Comparison of ENCODE assay signal across 37 mouse cellular contexts in the genomic region with DNA sequence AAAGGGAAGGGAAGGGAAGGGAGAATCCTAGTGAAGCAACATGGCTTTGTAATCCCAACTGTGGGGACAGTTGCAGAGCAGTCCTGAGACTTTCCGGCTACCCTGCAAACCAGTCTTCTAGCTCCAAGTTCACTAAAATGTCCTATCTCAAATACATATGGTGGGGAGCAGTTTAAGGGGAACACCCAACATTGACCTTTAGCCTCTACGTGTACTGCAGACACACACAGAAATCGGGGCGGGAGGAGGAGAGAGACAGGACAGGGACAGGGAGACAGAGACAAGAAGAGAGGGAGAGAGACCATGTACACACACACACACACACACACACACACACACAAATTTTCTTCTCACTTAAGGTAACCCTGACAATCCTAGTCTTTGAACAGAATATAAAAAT. TPM values are rescaled to one million over a fixed set of nuclear protein-coding genes. Genes with fewer than 3 reads are reported as not detected.
A peak's percentile ranks its signal among the peaks of the same experiment; 100 is the strongest.
DNase-seq lines count a peak whose midpoint lies in the region; ATAC-seq and TF ChIP-seq lines count a peak whose summit lies in the region.
"Had no signal": no experiment of that assay in that cellular context is flagged by ENCODE, and none has a peak within 500 bp of the region (broad histone marks: within the 10 kb centered on the region; RNA-seq: fewer than 3 reads in every experiment).

No protein-coding gene starts in this region.

- peak overlapping the region; percentile 83 for H3K27ac ChIP-seq in liver, adult 2 months (replicated peaks; ENCODE audit: insufficient read depth, low read depth, low read length)
- H3K27ac ChIP-seq in intestine, embryonic 15.5 days: no peak overlapping the region
- peak overlapping the region; percentile 6; the same call in 1 of the 2 replicates for H3K27ac ChIP-seq in intestine, embryonic 16.5 days (ENCODE audit: low read length)
- peak overlapping the region; percentile 9; the same call in 1 of the 2 replicates for H3K27ac ChIP-seq in liver, embryonic 16.5 days (ENCODE audit: low read length)
- H3K27ac ChIP-seq: embryonic facial prominence, embryonic 10.5 days; embryonic facial prominence, embryonic 13.5 days; forebrain, embryonic 12.5 days; forebrain, embryonic 15.5 days; gastrocnemius, adult 2 months; heart, adult 2 months; hindbrain, embryonic 12.5 days; hindbrain, embryonic 15.5 days had no signal

- no peaks in the 10 kb centered on the region for H3K9me3 ChIP-seq in intestine, embryonic 15.5 days
- H3K9me3 ChIP-seq in intestine, embryonic 16.5 days (ENCODE audit: control insufficient read depth, low read length): no peaks in the 10 kb centered on the region
- H3K9me3 ChIP-seq in liver, embryonic 16.5 days (replicated peaks; ENCODE audit: control insufficient read depth, low read length): no peaks in the 10 kb centered on the region
- H3K9me3 ChIP-seq: embryonic facial prominence, embryonic 10.5 days; embryonic facial prominence, embryonic 13.5 days; forebrain, embryonic 12.5 days; forebrain, embryonic 15.5 days; hindbrain, embryonic 12.5 days; hindbrain, embryonic 15.5 days had no signal

- no peak for TF ChIP-seq POLR2A in liver, adult 2 months (IDR thresholded peaks at IDR 0.05; ENCODE audit: extremely low read depth, insufficient read depth, low read length)

- H3K27me3 ChIP-seq in liver, adult 2 months (ENCODE audit: control insufficient read depth, insufficient read depth, low read length): no peaks in the 10 kb centered on the region
- no peaks in the 10 kb centered on the region for H3K27me3 ChIP-seq in intestine, embryonic 15.5 days (replicated peaks)
- no peaks in the 10 kb centered on the region for H3K27me3 ChIP-seq in intestine, embryonic 16.5 days (replicated peaks; ENCODE audit: control insufficient read depth, insufficient read depth, low read length)
- no peaks in the 10 kb centered on the region for H3K27me3 ChIP-seq in liver, embryonic 16.5 days (ENCODE audit: control insufficient read depth, insufficient read depth, low read depth, low read length)
- H3K27me3 ChIP-seq: embryonic facial prominence, embryonic 13.5 days; forebrain, embryonic 15.5 days; hindbrain, embryonic 12.5 days; hindbrain, embryonic 15.5 days had no signal

- no peak for TF ChIP-seq CTCF in liver, adult 2 months (IDR thresholded peaks at IDR 0.05; ENCODE audit: low read depth, low read length)

- peaks cover 15% of the 10 kb centered on the region for H3K4me1 ChIP-seq in liver, adult 2 months (ENCODE audit: control insufficient read depth, insufficient read depth, low read length)
- peaks cover 8% of the 10 kb centered on the region for H3K4me1 ChIP-seq in intestine, embryonic 15.5 days (replicated peaks)
- peaks cover 16% of the 10 kb centered on the region for H3K4me1 ChIP-seq in intestine, embryonic 16.5 days (ENCODE audit: control insufficient read depth, insufficient read depth, low read length)
- H3K4me1 ChIP-seq in liver, embryonic 16.5 days (ENCODE audit: control insufficient read depth, low read depth, low read length): peaks cover 11% of the 10 kb centered on the region
- H3K4me1 ChIP-seq: hindbrain, embryonic 12.5 days; hindbrain, embryonic 15.5 days had no signal

- H3K4me3 ChIP-seq in liver, adult 2 months (ENCODE audit: insufficient read depth, low read depth, low read length): peak overlapping the region; percentile 67
- no peak overlapping the region for H3K4me3 ChIP-seq in intestine, embryonic 15.5 days (replicated peaks)
- H3K4me3 ChIP-seq in intestine, embryonic 16.5 days (ENCODE audit: low read length): no peak overlapping the region
- 0 out of 2 replicates have a peak overlapping the region, but pooled peaks have one; percentile 17 for H3K4me3 ChIP-seq in liver, embryonic 16.5 days (ENCODE audit: low read depth, low read length)
- H3K4me3 ChIP-seq: embryonic facial prominence, embryonic 10.5 days; embryonic facial prominence, embryonic 13.5 days; erythroblast, embryonic 14.5 days; forebrain, embryonic 12.5 days; forebrain, embryonic 15.5 days; gastrocnemius, adult 2 months; heart, adult 2 months; hindbrain, embryonic 12.5 days; hindbrain, embryonic 15.5 days had no signal

- H3K36me3 ChIP-seq in liver, adult 2 months (ENCODE audit: control insufficient read depth, insufficient read depth, low read length): peaks cover 21% of the 10 kb centered on the region
- H3K36me3 ChIP-seq in intestine, embryonic 15.5 days: no peaks in the 10 kb centered on the region
- H3K36me3 ChIP-seq in intestine, embryonic 16.5 days (ENCODE audit: control insufficient read depth, insufficient read depth, low read length): no peaks in the 10 kb centered on the region
- H3K36me3 ChIP-seq in liver, embryonic 16.5 days (ENCODE audit: control insufficient read depth, insufficient read depth): no peaks in the 10 kb centered on the region
- H3K36me3 ChIP-seq: embryonic facial prominence, embryonic 10.5 days; embryonic facial prominence, embryonic 13.5 days; forebrain, embryonic 12.5 days; forebrain, embryonic 15.5 days; hindbrain, embryonic 12.5 days; hindbrain, embryonic 15.5 days had no signal

- peak; percentile 84 for DNase-seq in liver, adult 2 months (ENCODE audit: extremely low read depth, low read depth, low spot score)
- DNase-seq in liver: no peak
- no peak for DNase-seq in lung, postnatal 36 days
- no peak for DNase-seq in spleen, postnatal 4 days (ENCODE audit: low spot score in 2 of 2)
- DNase-seq: adrenal gland, adult 2 months; adrenal gland, postnatal 14 days; cerebellum, adult 11 months; cerebellum, adult 2 months; cerebellum, adult 9-11 months; cerebellum, postnatal 25 days; embryo, embryonic 11 days; gastrocnemius, adult 2 months; gastrocnemius, postnatal 14 days; heart, adult 2 months had no signal

- H3K4me2 ChIP-seq in intestine, embryonic 15.5 days (replicated peaks): peak overlapping the region; percentile 61; the same call in 1 of the 2 replicates
- H3K4me2 ChIP-seq in intestine, embryonic 16.5 days (ENCODE audit: low read depth, low read length): peak overlapping the region; percentile 6; the same call in 1 of the 2 replicates
- H3K4me2 ChIP-seq in liver, embryonic 16.5 days (ENCODE audit: low read depth, low read length): peak overlapping the region; percentile 71; the same call in 1 of the 2 replicates
- H3K4me2 ChIP-seq: embryonic facial prominence, embryonic 13.5 days; forebrain, embryonic 12.5 days; forebrain, embryonic 15.5 days; heart, embryonic 11.5 days; hindbrain, embryonic 12.5 days; hindbrain, embryonic 15.5 days had no signal

- 33% methylated on average over 4 of the region's 4 CpGs for WGBS in liver, adult 2 months
- 68% methylated on average over 4 of the region's 4 CpGs for WGBS in intestine, embryonic 15.5 days
- 56% methylated on average over 4 of the region's 4 CpGs for WGBS in intestine, embryonic 16.5 days
- 56% methylated on average over 4 of the region's 4 CpGs for WGBS in liver, embryonic 16.5 days (ENCODE audit: insufficient replicate concordance)

- peaks cover 4% of the 10 kb centered on the region; the same call in 1 of the 2 replicates for H3K79me2 ChIP-seq in liver, adult 2 months (ENCODE audit: control insufficient read depth, insufficient read depth, low read length)

- peak overlapping the region; percentile 79 for H3K9ac ChIP-seq in liver, adult 2 months (ENCODE audit: low read depth, low read length)
- no peak overlapping the region for H3K9ac ChIP-seq in intestine, embryonic 15.5 days
- no peak overlapping the region for H3K9ac ChIP-seq in intestine, embryonic 16.5 days (ENCODE audit: low read depth, low read length)
- no peak overlapping the region for H3K9ac ChIP-seq in liver, embryonic 16.5 days (ENCODE audit: low read depth, low read length)
- H3K9ac ChIP-seq: embryonic facial prominence, embryonic 13.5 days; forebrain, embryonic 12.5 days; forebrain, embryonic 15.5 days; hindbrain, embryonic 12.5 days; hindbrain, embryonic 15.5 days had no signal

- no peak for ATAC-seq in intestine, embryonic 15.5 days
- ATAC-seq in intestine, embryonic 16.5 days: 0 out of 2 replicates have a peak, but pooled peaks have one; percentile 9
- no peak for ATAC-seq in liver, embryonic 16.5 days (ENCODE audit: low read depth)
- ATAC-seq in frontal cortex, adult (ENCODE audit: low TSS enrichment): no peak
- ATAC-seq: CD4-positive, CD25-positive, alpha-beta regulatory T cell, adult 4 months; forebrain, embryonic 15.5 days had no signal

RNA-seq across cellular contexts. Expression of a gene that starts 1.3 kb away (rescaled TPM):
- total RNA-seq in liver, adult 2 months (2014; rRNA removed): 352 and 363 TPM in 2 replicates
- polyA plus RNA-seq in liver, adult 2 months (2012; rRNA removed): 145 and 230 TPM in 2 replicates
- polyA plus RNA-seq in intestine, embryonic 15.5 days (2015; fragmentation: Nextera tagmentation; extraction: Ambion mirVana): 30.8 and 33.0 TPM in 2 replicates
- 50.4 and 57.8 TPM in 2 replicates for polyA plus RNA-seq in intestine, embryonic 16.5 days (2015; fragmentation: Nextera tagmentation; extraction: Ambion mirVana)
- polyA plus RNA-seq in liver, embryonic 16.5 days (2015; fragmentation: Nextera tagmentation; extraction: Ambion mirVana): 22.2 and 24.9 TPM in 2 replicates

RNA-seq across cellular contexts. Expression of a gene that starts 19.9 kb away (rescaled TPM):
- total RNA-seq in liver, adult 2 months (2014; rRNA removed): 7.3 and 7.7 TPM in 2 replicates
- polyA plus RNA-seq in liver, adult 2 months (2012; rRNA removed): 2.3 and 2.4 TPM in 2 replicates
- 19.6 and 20.5 TPM in 2 replicates for polyA plus RNA-seq in intestine, embryonic 15.5 days (2015; fragmentation: Nextera tagmentation; extraction: Ambion mirVana)
- 17.1 and 17.3 TPM in 2 replicates for polyA plus RNA-seq in intestine, embryonic 16.5 days (2015; fragmentation: Nextera tagmentation; extraction: Ambion mirVana)
- 7.8 and 8.4 TPM in 2 replicates for polyA plus RNA-seq in liver, embryonic 16.5 days (2015; fragmentation: Nextera tagmentation; extraction: Ambion mirVana)

RNA-seq across cellular contexts. Expression of a gene that starts 28.1 kb away (rescaled TPM):
- total RNA-seq in liver, adult 2 months (2014; rRNA removed): 0.81 and 0.83 TPM in 2 replicates
- polyA plus RNA-seq in liver, adult 2 months (2012; rRNA removed): 1.5 TPM in 2 replicates
- polyA plus RNA-seq in intestine, embryonic 15.5 days (2015; fragmentation: Nextera tagmentation; extraction: Ambion mirVana): 6.7 and 6.8 TPM in 2 replicates
- 5.5 and 5.8 TPM in 2 replicates for polyA plus RNA-seq in intestine, embryonic 16.5 days (2015; fragmentation: Nextera tagmentation; extraction: Ambion mirVana)
- 1.3 and 1.5 TPM in 2 replicates for polyA plus RNA-seq in liver, embryonic 16.5 days (2015; fragmentation: Nextera tagmentation; extraction: Ambion mirVana)

RNA-seq across cellular contexts. Expression of a gene that starts 44.6 kb away (rescaled TPM):
- not detected in 2 replicates for total RNA-seq in liver, adult 2 months (2014; rRNA removed)
- not detected in 2 replicates for polyA plus RNA-seq in liver, adult 2 months (2012; rRNA removed)
- not detected in 2 replicates for polyA plus RNA-seq in intestine, embryonic 15.5 days (2015; fragmentation: Nextera tagmentation; extraction: Ambion mirVana)
- polyA plus RNA-seq in intestine, embryonic 16.5 days (2015; fragmentation: Nextera tagmentation; extraction: Ambion mirVana): not detected in 2 replicates
- not detected in 2 replicates for polyA plus RNA-seq in liver, embryonic 16.5 days (2015; fragmentation: Nextera tagmentation; extraction: Ambion mirVana)
- total RNA-seq: adrenal gland, adult 2 months; adrenal gland, postnatal 14 days; adrenal gland, postnatal 4 days; common myeloid progenitor, adult 5-6 weeks; gastrocnemius, adult 2 months; gastrocnemius, postnatal 14 days; heart, adult 2 months; heart, postnatal 25 days; hematopoietic stem cell, adult 5-6 weeks; MEL had no signal
- polyA plus RNA-seq: adrenal gland, adult 2 months; C2C12; CD4-positive, CD25-positive, alpha-beta regulatory T cell, adult 4 months; cerebellum, adult 2 months; embryonic facial prominence, embryonic 10.5 days; embryonic facial prominence, embryonic 13.5 days; erythroblast, embryonic 14.5 days; forebrain, embryonic 12.5 days; forebrain, embryonic 15.5 days; frontal cortex, adult 2 months; gonadal fat pad, adult 2 months; heart, adult 2 months; heart, embryonic 11.5 days; heart, embryonic 14.5 days; heart, postnatal 0 days; hindbrain, embryonic 12.5 days; hindbrain, embryonic 15.5 days had no signal

Comparison
In these comparisons a context has a peak if more than half of its experiments do, and no peak if none do; other contexts are left out.
1. H3K4me3 ChIP-seq: peak in liver, adult 2 months (single experiment) and liver, embryonic 16.5 days (single experiment); none in intestine, embryonic 15.5 days (single experiment) and intestine, embryonic 16.5 days (single experiment).
2. H3K4me2 ChIP-seq: peak in every context shown above with its lines; median percentile 71 in liver, embryonic 16.5 days; 61 in intestine, embryonic 15.5 days; 6 in intestine, embryonic 16.5 days.